Mouse (Mus musculus): ENCODE measurements around the gene Bub1.

GRCm38 (mm10) chr2:127845346-127845982 lies 13.8 kb upstream of the Bub1 start:
- TF ChIP-seq POLR2A (IDR thresholded peaks at IDR 0.05; ENCODE audit: insufficient read depth, low read depth, low read length) (no peak), CTCF (IDR thresholded peaks at IDR 0.05; ENCODE audit: insufficient read depth, low read depth, low read length) (no peak)

Measured in olfactory bulb, adult 2 months (tissue).